Mouse (Mus musculus): ENCODE results near the gene Pde9a.

DNA sequence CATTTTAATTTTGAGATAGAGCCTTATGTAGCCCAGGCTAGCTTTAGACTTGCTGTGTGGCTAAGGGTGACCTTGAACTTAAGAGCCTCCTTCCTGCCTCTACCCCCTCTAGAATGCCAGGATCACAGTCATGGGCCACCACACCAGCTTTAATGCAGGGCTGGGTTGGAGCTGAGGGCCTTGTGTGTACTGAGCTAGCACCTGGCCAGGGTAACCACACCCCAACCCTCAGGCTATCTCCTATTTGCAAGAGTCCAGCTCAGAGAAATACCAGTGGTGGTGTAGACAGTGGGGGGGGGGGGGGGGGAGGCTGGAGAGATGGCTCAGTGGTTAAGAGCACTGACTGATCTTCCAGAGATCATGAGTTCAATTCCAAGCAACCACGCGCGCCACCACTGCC, 139.8 kb downstream of the Pde9a start:
- TF ChIP-seq POLR2A (IDR thresholded peaks at IDR 0.05; ENCODE audit: borderline replicate concordance, low read depth, low read length): no peak
- TF ChIP-seq CTCF (IDR thresholded peaks at IDR 0.05; ENCODE audit: low read depth, low read length): no peak

All from bone marrow macrophage, adult 2 months (primary cell).